Mouse (Mus musculus): Measurements from ENCODE around the gene Pkp3. TPM values are rescaled to one million over a fixed set of nuclear protein-coding genes. Genes with fewer than 3 reads are reported as not detected.
"Not testable (repeated sequence)": the region's sequence is repeated elsewhere in the genome, so short reads cannot be mapped to it uniquely, and the experiment has no call there.

Gene Pkp3
- 0.25 TPM in 1 of 2 replicates, not detected in the other for polyA plus RNA-seq (2015; fragmentation: Nextera tagmentation; extraction: Ambion mirVana)

- no peak within 1 kb of the TSS for H3K9ac ChIP-seq
- WGBS = 91% methylated on average over 15 of the region's 15 CpGs
- no peak for ATAC-seq
- H3K4me2 ChIP-seq = no peak within 1 kb of the TSS
- H3K4me1 ChIP-seq = no peaks in the 10 kb centered on the region
- no peaks in the 10 kb centered on the region for H3K36me3 ChIP-seq (ENCODE audit: poor library complexity, severe bottlenecking)
- no peak within 1 kb of the TSS for H3K27ac ChIP-seq
- H3K27me3 ChIP-seq = peaks cover 18% of the 10 kb centered on the region; the same call in 1 of the 2 replicates
- H3K4me3 ChIP-seq = no peak within 1 kb of the TSS
- H3K9me3 ChIP-seq (replicated peaks) = no peaks in the 10 kb centered on the region
These were observed at the start of gene Pkp3 for GRCm38 (mm10) chr7:141077841-141078240. TSS of gene Pkp3 (plus strand) at chr7:141078218.

GRCm38 (mm10) chr7:141028831-141029230 lies 49.2 kb upstream of the Pkp3 start, which contains the start of gene Gm17387:
TSS of gene Gm17387 (plus strand) at chr7:141029131.
- 96% methylated on average over 2 of the region's 2 CpGs for WGBS
- Histone ChIP-seq H3K36me3 (ENCODE audit: poor library complexity, severe bottlenecking) (no peaks in the 10 kb centered on the region), H3K4me1 (peaks cover 20% of the 10 kb centered on the region), H3K9me3 (replicated peaks) (no peaks in the 10 kb centered on the region), H3K4me3 (no peak within 1 kb of the TSS), H3K27me3 (no peaks in the 10 kb centered on the region), H3K27ac (no peak within 1 kb of the TSS), H3K9ac (no peak within 1 kb of the TSS), H3K4me2 (no peak within 1 kb of the TSS)
- no peak for ATAC-seq

- peaks cover 14% of the 10 kb centered on the region for H3K4me1 ChIP-seq
- H3K9ac ChIP-seq = no peak overlapping the region
- 36% methylated on average over 3 of the region's 3 CpGs for WGBS
- no peak overlapping the region for H3K4me3 ChIP-seq
- no peaks in the 10 kb centered on the region for H3K36me3 ChIP-seq (ENCODE audit: poor library complexity, severe bottlenecking)
- H3K27ac ChIP-seq = no peak overlapping the region
- no peaks in the 10 kb centered on the region for H3K9me3 ChIP-seq (replicated peaks)
- no peak for ATAC-seq
- H3K27me3 ChIP-seq = no peaks in the 10 kb centered on the region
- no peak overlapping the region for H3K4me2 ChIP-seq
These were observed 47.6 kb upstream of the Pkp3 start for GRCm38 (mm10) chr7:141030390-141030789.

- Histone ChIP-seq H3K36me3 (ENCODE audit: poor library complexity, severe bottlenecking) (no peaks in the 10 kb centered on the region), H3K4me3 (no peak overlapping the region), H3K27me3 (no peaks in the 10 kb centered on the region), H3K27ac (no peak overlapping the region), H3K9ac (no peak overlapping the region), H3K4me2 (no peak overlapping the region), H3K4me1 (no peaks in the 10 kb centered on the region), H3K9me3 (replicated peaks) (no peaks in the 10 kb centered on the region)
- ATAC-seq = no peak
- WGBS = 83% methylated on average over 9 of the region's 9 CpGs
These were observed 45.4 kb upstream of the Pkp3 start for GRCm38 (mm10) chr7:141032458-141033167.

GRCm38 (mm10) chr7:141036624-141037023 lies 41.4 kb upstream of the Pkp3 start:
- H3K4me3 ChIP-seq; H3K9me3 ChIP-seq (replicated peaks); H3K4me1 ChIP-seq; H3K4me2 ChIP-seq; H3K9ac ChIP-seq; ATAC-seq; H3K36me3 ChIP-seq (ENCODE audit: poor library complexity, severe bottlenecking); H3K27me3 ChIP-seq; H3K27ac ChIP-seq: not testable (repeated sequence)
- WGBS = 85% methylated on average over 1 of the region's 2 CpGs

GRCm38 (mm10) chr7:141038090-141039032 lies 39.7 kb upstream of the Pkp3 start:
- H3K27me3 ChIP-seq = no peaks in the 10 kb centered on the region
- no peak for ATAC-seq
- H3K4me3 ChIP-seq = no peak overlapping the region
- no peak overlapping the region for H3K27ac ChIP-seq
- WGBS = 86% methylated on average over 19 of the region's 21 CpGs
- no peaks in the 10 kb centered on the region for H3K4me1 ChIP-seq
- no peak overlapping the region for H3K9ac ChIP-seq
- no peaks in the 10 kb centered on the region for H3K36me3 ChIP-seq (ENCODE audit: poor library complexity, severe bottlenecking)
- no peaks in the 10 kb centered on the region for H3K9me3 ChIP-seq (replicated peaks)
- no peak overlapping the region for H3K4me2 ChIP-seq

- no peak for ATAC-seq
- H3K27me3 ChIP-seq = no peaks in the 10 kb centered on the region
- 92% methylated on average over 4 of the region's 4 CpGs for WGBS
These were observed 38.5 kb upstream of the Pkp3 start for GRCm38 (mm10) chr7:141039386-141040107.

GRCm38 (mm10) chr7:141040867-141041606 lies 37.0 kb upstream of the Pkp3 start:
- Histone ChIP-seq H3K27ac (peak overlapping the region; percentile 37; the same call in 1 of the 2 replicates), H3K36me3 (ENCODE audit: poor library complexity, severe bottlenecking) (no peaks in the 10 kb centered on the region), H3K9me3 (replicated peaks) (no peaks in the 10 kb centered on the region), H3K9ac (no peak overlapping the region), H3K27me3 (no peaks in the 10 kb centered on the region), H3K4me1 (no peaks in the 10 kb centered on the region), H3K4me3 (no peak overlapping the region), H3K4me2 (no peak overlapping the region)
- 44% methylated on average over 6 of the region's 9 CpGs for WGBS
- ATAC-seq = no peak

More at GRCm38 (mm10) chr7:141039386-141040107, 38.5 kb upstream of the Pkp3 start:
- Histone ChIP-seq H3K4me2 (no peak overlapping the region), H3K4me3 (no peak overlapping the region), H3K9ac (no peak overlapping the region), H3K27ac (no peak overlapping the region), H3K36me3 (ENCODE audit: poor library complexity, severe bottlenecking) (no peaks in the 10 kb centered on the region), H3K4me1 (no peaks in the 10 kb centered on the region), H3K9me3 (replicated peaks) (no peaks in the 10 kb centered on the region)

GRCm38 (mm10) chr7:141041661-141042060 lies 36.4 kb upstream of the Pkp3 start:
- no peak overlapping the region for H3K4me2 ChIP-seq
- H3K4me3 ChIP-seq = no peak overlapping the region
- no peaks in the 10 kb centered on the region for H3K4me1 ChIP-seq
- WGBS = 28% methylated on average over 5 of the region's 5 CpGs
- peak overlapping the region; percentile 37; the same call in 1 of the 2 replicates for H3K27ac ChIP-seq
- no peak overlapping the region for H3K9ac ChIP-seq
- H3K27me3 ChIP-seq = no peaks in the 10 kb centered on the region
- no peaks in the 10 kb centered on the region for H3K36me3 ChIP-seq (ENCODE audit: poor library complexity, severe bottlenecking)
- no peaks in the 10 kb centered on the region for H3K9me3 ChIP-seq (replicated peaks)
- peak; percentile 70; the same call in 1 of the 2 replicates for ATAC-seq

GRCm38 (mm10) chr7:141042539-141042938 lies 35.5 kb upstream of the Pkp3 start:
- Histone ChIP-seq H3K4me2 (no peak overlapping the region), H3K36me3 (ENCODE audit: poor library complexity, severe bottlenecking) (no peaks in the 10 kb centered on the region), H3K9me3 (replicated peaks) (no peaks in the 10 kb centered on the region), H3K4me3 (no peak overlapping the region), H3K27ac (no peak overlapping the region), H3K27me3 (no peaks in the 10 kb centered on the region), H3K4me1 (no peaks in the 10 kb centered on the region), H3K9ac (no peak overlapping the region)
- ATAC-seq = no peak
- 51% methylated on average over 4 of the region's 4 CpGs for WGBS

GRCm38 (mm10) chr7:141046931-141047580 lies 31.0 kb upstream of the Pkp3 start:
- peak overlapping the region; percentile 70 for H3K4me2 ChIP-seq
- WGBS = 77% methylated on average over 6 of the region's 6 CpGs
- H3K9ac ChIP-seq = peak overlapping the region; percentile 57; the same call in 1 of the 2 replicates
- no peak overlapping the region for H3K27ac ChIP-seq
- H3K4me1 ChIP-seq = peaks cover 7% of the 10 kb centered on the region
- ATAC-seq = no peak
- H3K9me3 ChIP-seq (replicated peaks) = no peaks in the 10 kb centered on the region; the same call in 1 of the 2 replicates
- H3K36me3 ChIP-seq (ENCODE audit: poor library complexity, severe bottlenecking) = no peaks in the 10 kb centered on the region
- no peak overlapping the region for H3K4me3 ChIP-seq
- H3K27me3 ChIP-seq = no peaks in the 10 kb centered on the region
